Mouse (Mus musculus) brain, embryonic 18.5 days (tissue): Measurements from ENCODE around the gene Zbtb8a.
"Not testable (repeated sequence)": the region's sequence is repeated elsewhere in the genome, so short reads cannot be mapped to it uniquely, and the experiment has no call there.

Source experiments
- DNase-seq: peaks from one replicate; pipeline ENCODE4 v3.0.0-alpha.2; 2012; ENCODE audit warnings: low read depth, low spot score

Gene Zbtb8a

GRCm38 (mm10) chr4:129376961-129377545 is 863 bp downstream of the Zbtb8a start:
- DNase-seq: no peak

GRCm38 (mm10) chr4:129375821-129376220 is 2.1 kb downstream of the Zbtb8a start:
- DNase-seq: no peak

GRCm38 (mm10) chr4:129375000-129375399 is 2.9 kb downstream of the Zbtb8a start:
- DNase-seq: no peak

- DNase-seq: no peak
Observed at GRCm38 (mm10) chr4:129374219-129374755, 3.6 kb downstream of the Zbtb8a start.

GRCm38 (mm10) chr4:129373202-129373976 is 4.5 kb downstream of the Zbtb8a start:
- DNase-seq: no peak

GRCm38 (mm10) chr4:129371391-129371790 is 6.5 kb downstream of the Zbtb8a start:
- no peak for DNase-seq

GRCm38 (mm10) chr4:129365224-129365623 is 12.7 kb downstream of the Zbtb8a start:
- no peak for DNase-seq

GRCm38 (mm10) chr4:129364379-129364778 is 13.5 kb downstream of the Zbtb8a start:
- DNase-seq: no peak

GRCm38 (mm10) chr4:129363463-129363862 is 14.5 kb downstream of the Zbtb8a start:
- no peak for DNase-seq

GRCm38 (mm10) chr4:129362771-129363170 is 15.1 kb downstream of the Zbtb8a start:
- no peak for DNase-seq

- DNase-seq: not testable (repeated sequence)
Observed at GRCm38 (mm10) chr4:129362238-129362637, 15.7 kb downstream of the Zbtb8a start.

GRCm38 (mm10) chr4:129357613-129358163 is 20.2 kb downstream of the Zbtb8a start:
- DNase-seq: no peak

- DNase-seq: no peak
Observed at GRCm38 (mm10) chr4:129354236-129354635, 23.7 kb downstream of the Zbtb8a start.

- DNase-seq: no peak
Observed at GRCm38 (mm10) chr4:129353176-129353575, 24.7 kb downstream of the Zbtb8a start.

GRCm38 (mm10) chr4:129351111-129351510 is 26.8 kb downstream of the Zbtb8a start:
- DNase-seq: no peak

- DNase-seq: peak; percentile 40
Observed at GRCm38 (mm10) chr4:129350644-129351043, 27.3 kb downstream of the Zbtb8a start.

GRCm38 (mm10) chr4:129346481-129347154 is 31.3 kb downstream of the Zbtb8a start:
- DNase-seq: no peak

GRCm38 (mm10) chr4:129342705-129343104 is 35.2 kb downstream of the Zbtb8a start:
- DNase-seq: no peak

- DNase-seq: no peak
Observed at GRCm38 (mm10) chr4:129341888-129342287, 36.0 kb downstream of the Zbtb8a start.

GRCm38 (mm10) chr4:129339743-129340142 is 38.2 kb downstream of the Zbtb8a start:
- DNase-seq: no peak

- DNase-seq: no peak
Observed at GRCm38 (mm10) chr4:129336291-129336690, 41.6 kb downstream of the Zbtb8a start.
